Mouse (Mus musculus) hindbrain, embryonic 16.5 days (tissue): Measurements from ENCODE around the gene Pdlim1. TPM values are rescaled to one million over a fixed set of nuclear protein-coding genes. Genes with fewer than 3 reads are reported as not detected.
A peak's percentile ranks its signal among the peaks of the same experiment; 100 is the strongest.

Experiments used
- ATAC-seq: fragments of 200-750 bp; cut with Nextera tagmentation; 2 replicates; pipeline ENCODE4 v1.8.0; 2017; ENCODE audit warnings: moderate TSS enrichment, moderate library complexity
- H3K27ac ChIP-seq: fragments of 300-500 bp; sonication (generic); 2 replicates; pipeline ENCODE4 v1.5.1; 2014; ENCODE audit warnings: low read depth, mild to moderate bottlenecking, control low read depth, low read length, moderate library complexity
- H3K27me3 ChIP-seq: fragments of 300-500 bp; sonication (generic); replicated peaks from 2 replicates; pipeline ENCODE4 v1.6.1; 2014; ENCODE audit warnings: low read length; ENCODE audit not compliant: control insufficient read depth, insufficient read depth
- H3K36me3 ChIP-seq: fragments of 300-500 bp; sonication (generic); 2 replicates; pipeline ENCODE4 v1.6.1; 2014; ENCODE audit warnings: mild to moderate bottlenecking, low read length, moderate library complexity, mixed read lengths; ENCODE audit not compliant: control insufficient read depth, insufficient read depth
- H3K4me1 ChIP-seq: fragments of 300-500 bp; sonication (generic); 2 replicates; pipeline ENCODE4 v1.6.1; 2014; ENCODE audit warnings: low read depth, low read length; ENCODE audit not compliant: control insufficient read depth, insufficient read depth
- H3K4me2 ChIP-seq: fragments of 300-500 bp; sonication (generic); 2 replicates; pipeline ENCODE4 v1.6.1; 2014; ENCODE audit warnings: mild to moderate bottlenecking, low read length, control low read depth, moderate library complexity
- H3K4me3 ChIP-seq: fragments of 300-500 bp; sonication (generic); 2 replicates; pipeline ENCODE4 v1.5.1; 2014; ENCODE audit warnings: mild to moderate bottlenecking, low read length, control low read depth, moderate library complexity
- H3K9ac ChIP-seq: fragments of 300-500 bp; sonication (generic); 2 replicates; pipeline ENCODE4 v1.6.1; 2014; ENCODE audit warnings: low read depth, mild to moderate bottlenecking, control low read depth, low read length, moderate library complexity
- H3K9me3 ChIP-seq: fragments of 300-500 bp; sonication (generic); 2 replicates; pipeline ENCODE4 v1.6.1; 2014; ENCODE audit warnings: mild to moderate bottlenecking, low read length, moderate library complexity; ENCODE audit not compliant: control insufficient read depth
- WGBS: fragments of 180-500 bp; shearing (Covaris S2); extraction: QIAGEN DNeasy Blood & Tissue Kit; methylation state at CpG from one replicate; pipeline ENCODE4 v1.1.7; 2014; 5-methylcytosine and 5-hydroxymethylcytosine counted together
- polyA plus RNA-seq: library from polyadenylated mRNA; unstranded; fragments of >200 nt; fragmentation: Nextera tagmentation; extraction: Ambion mirVana; gene quantifications from 2 replicates; pipeline ENCODE4 v1.2.1, GENCODE M21; 2015

Gene Pdlim1
- 9.9 and 13.9 TPM in 2 replicates for polyA plus RNA-seq

DNA sequence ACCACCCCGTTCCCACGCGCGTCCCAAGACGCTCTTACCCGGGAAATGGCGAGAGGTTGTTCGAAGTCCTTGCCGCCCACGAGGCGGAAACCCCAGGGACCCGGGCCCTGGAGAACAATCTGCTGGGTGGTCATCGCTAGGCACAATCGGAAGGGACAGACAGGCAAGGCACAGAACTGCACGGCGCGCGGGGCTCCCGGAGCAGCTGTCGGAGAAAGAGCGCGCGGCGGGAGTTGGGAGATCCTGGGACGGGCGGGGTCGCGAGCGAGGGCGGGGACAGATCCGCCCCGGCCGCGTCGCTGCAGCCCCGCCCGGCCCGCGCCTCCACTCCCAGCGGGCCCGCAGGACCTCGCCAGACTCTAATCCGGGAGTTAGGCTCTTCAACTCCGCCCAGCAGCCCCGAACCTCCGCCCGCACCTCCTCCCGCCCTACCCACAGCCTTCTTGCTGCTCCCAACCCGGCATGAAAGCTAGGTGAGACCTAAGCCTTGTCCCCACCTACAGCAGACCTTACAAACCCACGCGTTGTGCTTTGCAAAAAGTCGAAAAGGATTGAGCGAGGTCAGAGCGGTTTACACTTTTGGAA is at the start of gene Pdlim1:
Gene Pdlim1 (minus strand): TSS at position 535 of the 585 bp plus-strand sequence.
- peak; percentile 78 for ATAC-seq
- Histone ChIP-seq H3K4me1 (peaks cover 9% of the 10 kb centered on the region), H3K4me2 (peak within 1 kb of the TSS; percentile 100), H3K9ac (peak within 1 kb of the TSS; percentile 65), H3K9me3 (no peaks in the 10 kb centered on the region), H3K27me3 (peaks cover 26% of the 10 kb centered on the region), H3K36me3 (no peaks in the 10 kb centered on the region), H3K4me3 (peak within 1 kb of the TSS; percentile 62), H3K27ac (no peak within 1 kb of the TSS)
- WGBS, result under 1% methylated on average over 28 of the region's 54 CpGs

DNA sequence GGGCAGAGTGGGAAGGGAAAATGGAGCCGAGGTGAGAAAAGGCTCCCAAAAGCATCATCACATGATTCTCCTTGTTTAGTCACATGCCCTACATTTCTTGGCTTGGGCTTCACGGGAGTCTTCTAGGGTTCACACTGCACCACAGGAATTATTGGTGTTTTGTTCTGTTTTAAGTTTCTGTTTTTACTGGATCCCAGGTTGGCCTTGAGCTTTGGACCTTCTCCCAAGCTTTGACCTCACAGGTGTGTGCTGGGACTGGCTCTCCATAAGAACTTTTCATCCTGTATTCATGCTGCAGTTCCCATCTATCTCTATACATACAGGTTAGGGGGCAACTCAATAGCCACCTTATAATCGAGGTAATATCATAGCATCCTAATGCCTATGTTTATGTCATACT is 47.6 kb upstream of the Pdlim1 start:
- peaks cover 12% of the 10 kb centered on the region for H3K36me3 ChIP-seq
- H3K9me3 ChIP-seq, result no peaks in the 10 kb centered on the region
- WGBS, result 88% methylated on average over 3 of the region's 3 CpGs
- no peak overlapping the region for H3K9ac ChIP-seq
- no peaks in the 10 kb centered on the region for H3K27me3 ChIP-seq
- no peak overlapping the region for H3K4me2 ChIP-seq
- H3K4me3 ChIP-seq, result no peak overlapping the region
- H3K27ac ChIP-seq, result no peak overlapping the region
- no peaks in the 10 kb centered on the region for H3K4me1 ChIP-seq
- ATAC-seq, result no peak

DNA sequence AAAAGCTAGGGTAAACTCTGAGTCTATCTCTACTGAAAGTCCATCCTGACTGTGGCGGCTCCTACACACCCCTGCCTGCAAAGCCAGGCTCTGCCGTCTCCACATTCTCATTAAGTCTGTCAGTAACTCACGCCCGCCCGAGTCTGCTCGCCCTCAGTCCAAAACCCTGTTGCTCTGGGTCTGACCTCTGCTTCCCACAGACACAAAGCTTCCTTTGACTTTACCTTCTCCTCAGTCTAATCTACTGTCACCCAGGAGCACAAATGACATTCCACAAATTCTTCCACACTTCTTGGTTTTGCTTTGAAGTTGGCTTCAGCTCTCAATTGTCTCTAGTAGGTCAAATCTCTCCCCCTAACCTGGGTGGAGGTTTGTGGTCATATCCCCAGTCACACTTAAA is 46.9 kb upstream of the Pdlim1 start:
- Histone ChIP-seq H3K9me3 (no peaks in the 10 kb centered on the region), H3K4me1 (no peaks in the 10 kb centered on the region), H3K4me3 (no peak overlapping the region), H3K9ac (no peak overlapping the region), H3K27ac (no peak overlapping the region), H3K27me3 (no peaks in the 10 kb centered on the region), H3K36me3 (peaks cover 14% of the 10 kb centered on the region), H3K4me2 (no peak overlapping the region)
- no peak for ATAC-seq
- WGBS, result 24% methylated on average over 6 of the region's 6 CpGs

DNA sequence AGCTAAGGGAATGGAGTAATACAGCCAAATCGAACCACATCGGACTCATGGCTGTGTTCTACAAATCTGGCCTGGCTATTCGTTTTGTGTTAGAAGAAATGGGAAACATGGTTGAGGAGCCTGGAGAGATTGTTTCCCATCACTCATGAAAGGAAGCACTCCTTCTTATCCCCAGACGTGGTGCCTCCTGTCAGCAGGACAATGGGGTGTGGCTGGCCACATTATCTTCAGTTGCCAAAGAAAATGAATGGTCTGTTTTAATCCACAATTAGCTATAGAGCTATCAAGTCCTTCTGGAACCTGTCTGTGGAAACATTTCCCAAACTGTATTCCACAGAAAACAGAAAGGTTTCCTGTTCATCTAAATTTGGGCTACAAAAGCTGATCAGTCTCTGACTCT is 45.4 kb upstream of the Pdlim1 start:
- Histone ChIP-seq H3K27ac (no peak overlapping the region), H3K4me1 (no peaks in the 10 kb centered on the region), H3K9ac (no peak overlapping the region), H3K4me2 (no peak overlapping the region), H3K4me3 (no peak overlapping the region), H3K27me3 (no peaks in the 10 kb centered on the region), H3K36me3 (peaks cover 15% of the 10 kb centered on the region), H3K9me3 (no peaks in the 10 kb centered on the region)
- ATAC-seq, result no peak
- 56% methylated on average over 4 of the region's 4 CpGs for WGBS

DNA sequence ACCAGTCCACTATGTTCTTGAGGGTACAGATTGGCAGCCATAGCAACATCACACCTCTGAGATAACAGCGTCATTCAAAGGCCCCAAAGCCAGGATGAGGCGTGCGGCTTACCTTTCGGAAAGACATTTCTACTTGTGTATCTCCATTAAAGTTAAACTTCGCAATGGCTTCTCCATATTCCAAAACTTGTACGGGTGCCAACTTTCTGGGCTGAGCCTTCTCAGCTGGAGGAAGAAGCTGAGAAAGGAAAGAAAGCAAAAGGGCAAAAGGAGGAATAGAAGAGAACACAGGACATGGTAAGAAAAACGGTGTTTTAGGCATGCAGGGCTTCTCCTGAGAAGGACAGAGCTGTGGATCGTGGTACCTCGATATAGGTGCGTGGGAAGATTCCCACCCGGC is 42.6 kb upstream of the Pdlim1 start:
- Histone ChIP-seq H3K9ac (no peak overlapping the region), H3K36me3 (peaks cover 35% of the 10 kb centered on the region)
- ATAC-seq, result no peak

DNA sequence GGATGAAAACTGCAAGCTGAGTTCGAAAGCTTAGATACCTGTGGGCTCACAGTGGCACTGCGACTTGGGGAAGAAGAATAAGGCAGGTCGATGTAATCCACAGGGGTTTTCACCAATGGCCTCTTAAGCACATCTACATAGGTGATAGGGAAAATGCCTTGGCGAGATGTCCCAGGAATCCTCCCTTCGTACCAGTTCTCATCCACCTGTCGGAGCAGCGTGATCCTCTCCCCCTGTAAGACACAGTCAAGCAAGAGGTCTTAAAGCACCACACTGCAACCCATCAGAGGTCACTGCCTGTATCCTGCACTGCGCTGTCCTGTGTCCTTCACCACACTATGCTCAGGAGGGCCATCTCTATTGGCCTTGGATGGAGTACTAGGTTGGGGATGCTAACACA is 40.0 kb upstream of the Pdlim1 start:
- no peak overlapping the region for H3K4me2 ChIP-seq
- no peaks in the 10 kb centered on the region for H3K27me3 ChIP-seq
- no peak overlapping the region for H3K4me3 ChIP-seq
- H3K27ac ChIP-seq, result no peak overlapping the region
- no peak overlapping the region for H3K9ac ChIP-seq
- H3K9me3 ChIP-seq, result no peaks in the 10 kb centered on the region
- H3K4me1 ChIP-seq, result no peaks in the 10 kb centered on the region
- 95% methylated on average over 8 of the region's 8 CpGs for WGBS
- no peak for ATAC-seq
- peaks cover 37% of the 10 kb centered on the region for H3K36me3 ChIP-seq

More for the DNA sequence above, 42.6 kb upstream of the Pdlim1 start:
- H3K4me1 ChIP-seq, result no peaks in the 10 kb centered on the region
- no peak overlapping the region for H3K27ac ChIP-seq
- no peak overlapping the region for H3K4me3 ChIP-seq
- WGBS, result 96% methylated on average over 11 of the region's 11 CpGs
- H3K27me3 ChIP-seq, result no peaks in the 10 kb centered on the region
- H3K4me2 ChIP-seq, result no peak overlapping the region
- no peaks in the 10 kb centered on the region for H3K9me3 ChIP-seq

DNA sequence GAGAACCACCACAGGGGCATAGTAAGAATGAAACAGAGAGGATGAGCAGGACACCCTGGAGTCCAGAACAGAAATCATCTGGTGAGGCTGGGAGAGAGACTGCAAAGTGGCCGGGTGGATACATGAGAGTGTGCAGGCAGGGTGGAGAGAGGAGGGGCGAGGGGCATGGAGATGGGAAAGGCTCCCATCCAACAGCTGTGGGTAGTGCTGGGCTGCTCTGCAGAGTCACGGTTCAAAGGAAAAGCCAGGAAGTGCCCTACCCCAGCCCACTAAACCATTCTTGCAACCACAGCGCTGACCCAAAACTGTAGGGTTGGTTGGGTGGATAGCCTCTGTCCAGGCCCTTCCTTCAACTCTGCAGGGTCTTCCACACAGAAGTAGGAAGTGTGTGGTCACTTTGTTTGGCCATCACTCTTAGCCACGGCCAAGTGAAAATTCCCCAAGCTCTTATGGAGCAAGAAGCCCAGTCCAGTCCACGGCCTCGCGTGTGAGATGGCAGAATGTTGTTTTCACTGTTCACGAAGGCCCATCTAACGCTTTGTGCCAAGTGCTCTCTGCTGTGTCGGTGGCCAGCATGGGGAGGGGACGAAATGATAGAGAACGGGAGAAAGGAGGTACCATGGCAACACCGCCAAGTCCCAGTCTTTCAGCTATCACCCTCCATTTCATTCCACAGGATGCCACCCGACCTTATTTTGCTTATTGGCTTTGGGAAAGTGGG is 38.9 kb upstream of the Pdlim1 start:
- Histone ChIP-seq H3K9me3 (no peaks in the 10 kb centered on the region), H3K36me3 (peaks cover 35% of the 10 kb centered on the region)

DNA sequence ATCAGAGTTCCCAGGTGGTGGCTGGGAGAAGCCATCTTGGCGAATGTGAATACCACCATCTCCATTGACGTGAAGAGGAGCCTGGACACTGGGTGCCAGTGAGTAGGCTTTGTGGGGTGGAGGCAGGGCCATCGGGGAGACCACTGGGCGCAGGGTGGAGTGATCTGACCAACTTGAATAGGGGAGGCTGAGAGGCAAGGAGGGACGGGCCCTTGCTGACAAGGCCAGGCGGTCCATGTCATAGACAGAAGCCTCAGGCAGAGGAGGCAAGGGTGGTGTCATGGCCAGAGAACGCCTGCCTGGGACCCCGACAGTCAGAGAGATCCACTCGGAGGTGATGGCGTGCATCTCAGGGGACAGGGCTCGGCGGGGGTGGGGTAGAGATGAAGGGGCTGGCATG is 38.3 kb upstream of the Pdlim1 start:
- 93% methylated on average over 12 of the region's 12 CpGs for WGBS
- no peak overlapping the region for H3K27ac ChIP-seq
- no peak overlapping the region for H3K9ac ChIP-seq
- H3K9me3 ChIP-seq, result no peaks in the 10 kb centered on the region
- no peaks in the 10 kb centered on the region for H3K27me3 ChIP-seq
- no peak overlapping the region for H3K4me2 ChIP-seq
- H3K36me3 ChIP-seq, result peaks cover 35% of the 10 kb centered on the region
- no peak for ATAC-seq
- H3K4me3 ChIP-seq, result no peak overlapping the region
- H3K4me1 ChIP-seq, result no peaks in the 10 kb centered on the region

More for the DNA sequence above, 38.9 kb upstream of the Pdlim1 start:
- no peaks in the 10 kb centered on the region for H3K27me3 ChIP-seq
- no peak overlapping the region for H3K4me3 ChIP-seq
- H3K27ac ChIP-seq, result no peak overlapping the region
- H3K4me1 ChIP-seq, result no peaks in the 10 kb centered on the region
- no peak for ATAC-seq
- 80% methylated on average over 15 of the region's 15 CpGs for WGBS
- no peak overlapping the region for H3K9ac ChIP-seq
- no peak overlapping the region for H3K4me2 ChIP-seq

DNA sequence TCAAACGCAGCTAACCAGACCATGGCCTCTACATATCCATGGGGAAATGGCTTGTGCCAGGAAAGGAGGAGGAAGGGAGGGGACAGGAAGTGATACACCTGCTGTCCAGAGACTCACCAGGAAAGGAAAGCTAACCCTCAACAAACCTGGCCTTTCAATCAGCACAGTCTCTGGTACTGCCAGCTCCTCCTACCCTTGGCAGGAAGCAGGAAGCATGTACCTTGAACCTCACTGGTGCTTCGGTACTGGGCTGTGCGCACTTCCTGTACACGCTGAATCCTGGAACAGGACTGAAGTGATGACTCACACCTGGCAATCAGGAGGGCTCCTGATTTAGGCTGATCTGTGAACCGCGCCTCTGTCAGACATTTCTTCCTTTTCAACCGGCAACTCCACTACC is 35.9 kb upstream of the Pdlim1 start:
- Histone ChIP-seq H3K27ac (no peak overlapping the region), H3K4me1 (no peaks in the 10 kb centered on the region), H3K36me3 (peaks cover 27% of the 10 kb centered on the region), H3K27me3 (no peaks in the 10 kb centered on the region), H3K4me3 (no peak overlapping the region), H3K9me3 (no peaks in the 10 kb centered on the region), H3K4me2 (no peak overlapping the region), H3K9ac (no peak overlapping the region)
- no peak for ATAC-seq
- WGBS, result 91% methylated on average over 7 of the region's 7 CpGs
